Mouse (Mus musculus): Measurements from ENCODE around the gene Pi16.

DNA sequence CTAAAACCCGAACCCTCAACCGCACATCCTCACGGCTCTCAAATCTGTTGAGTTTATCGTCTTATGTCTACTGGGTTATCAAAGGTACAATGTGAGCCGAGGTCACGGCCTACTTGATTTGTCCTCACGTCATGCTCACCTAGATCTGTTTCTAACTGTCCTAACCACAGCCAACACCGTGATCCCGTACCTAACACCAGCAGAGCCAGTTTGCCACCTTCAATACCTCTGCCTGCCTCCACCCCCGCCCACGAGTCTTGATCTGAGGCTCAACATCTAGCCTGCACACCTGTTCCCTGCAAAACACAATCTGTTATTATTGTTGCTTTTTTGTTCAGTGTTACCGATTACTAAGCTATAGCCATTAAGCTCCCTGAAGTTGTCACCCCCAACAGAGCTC lies 27.8 kb downstream of the Pi16 start:
- TF ChIP-seq CTCF (IDR thresholded peaks at IDR 0.05; ENCODE audit: control insufficient read depth, insufficient read depth, low read length) (no peak), POLR2A (IDR thresholded peaks at IDR 0.05; ENCODE audit: borderline replicate concordance, control insufficient read depth, low read depth, low read length) (no peak)

All from bone marrow, adult 2 months (tissue).